Comparison of ENCODE assay signal across 10 mouse cellular contexts in the genomic region with DNA sequence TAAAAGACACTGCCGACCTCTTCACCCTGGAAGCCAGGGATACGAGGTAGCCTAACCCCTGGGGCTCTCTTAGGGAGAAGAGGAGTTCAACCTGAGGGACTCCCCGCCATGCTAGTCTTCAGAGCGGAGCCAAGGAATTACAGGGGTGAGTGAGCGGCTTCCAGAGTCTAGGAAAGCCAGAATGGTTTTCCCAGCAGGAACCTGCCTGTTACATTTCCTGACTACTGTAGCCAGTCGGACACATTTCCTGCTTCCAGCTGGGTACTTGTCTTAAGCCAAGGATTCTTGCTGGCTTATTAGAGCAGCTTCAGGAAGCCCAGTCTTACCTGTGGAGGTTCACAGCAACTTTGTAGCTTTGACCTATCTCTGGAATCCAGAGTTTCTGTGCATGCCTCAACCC. TPM values are rescaled to one million over a fixed set of nuclear protein-coding genes. Genes with fewer than 3 reads are reported as not detected.
DNase-seq lines count a peak whose midpoint lies in the region; ATAC-seq and TF ChIP-seq lines count a peak whose summit lies in the region.
"Had no signal": no experiment of that assay in that cellular context is flagged by ENCODE, and none has a peak within 500 bp of the region (broad histone marks: within the 10 kb centered on the region; RNA-seq: fewer than 3 reads in every experiment).

No protein-coding gene starts in this region.

- 35% methylated on average over 6 of the region's 6 CpGs for WGBS in forebrain, embryonic 10.5 days
- 46% methylated on average over 6 of the region's 6 CpGs for WGBS in forebrain, embryonic 16.5 days
- WGBS in kidney, embryonic 15.5 days, result 31% methylated on average over 6 of the region's 6 CpGs
- 25% methylated on average over 6 of the region's 6 CpGs for WGBS in limb, embryonic 14.5 days

- DNase-seq in forebrain, embryonic 10.5 days (ENCODE audit: extremely low spot score, low spot score), result no peak
- DNase-seq in kidney, adult 18-20 months, result no peak
- DNase-seq in G1E (ENCODE audit: low spot score), result no peak
- DNase-seq in limb, embryonic 14.5 days (ENCODE audit: low spot score), result no peak
- no peak for DNase-seq in adrenal gland, adult 2 months
- DNase-seq: B cell, adult 2 months; kidney, adult 9 months had no signal

- H3K27me3 ChIP-seq in forebrain, embryonic 10.5 days (ENCODE audit: poor library complexity, severe bottlenecking), result no peaks in the 10 kb centered on the region
- H3K27me3 ChIP-seq in forebrain, embryonic 16.5 days (replicated peaks; ENCODE audit: control insufficient read depth, insufficient read depth, low read length), result no peaks in the 10 kb centered on the region
- no peaks in the 10 kb centered on the region for H3K27me3 ChIP-seq in kidney, embryonic 15.5 days
- peaks cover 16% of the 10 kb centered on the region; the same call in 1 of the 2 replicates for H3K27me3 ChIP-seq in G1E (ENCODE audit: insufficient read depth, low read length)
- H3K27me3 ChIP-seq in limb, embryonic 14.5 days (ENCODE audit: control insufficient read depth, insufficient read depth, low read length), result no peaks in the 10 kb centered on the region

- H3K36me3 ChIP-seq in forebrain, embryonic 10.5 days (replicated peaks), result peaks cover 27% of the 10 kb centered on the region
- no peaks in the 10 kb centered on the region for H3K36me3 ChIP-seq in forebrain, embryonic 16.5 days (ENCODE audit: control insufficient read depth, insufficient read depth)
- no peaks in the 10 kb centered on the region for H3K36me3 ChIP-seq in kidney, embryonic 15.5 days
- H3K36me3 ChIP-seq in G1E (replicated peaks), result peaks cover 9% of the 10 kb centered on the region
- no peaks in the 10 kb centered on the region for H3K36me3 ChIP-seq in limb, embryonic 14.5 days (ENCODE audit: control insufficient read depth, insufficient read depth, low read length)

- H3K9ac ChIP-seq in forebrain, embryonic 16.5 days (replicated peaks; ENCODE audit: low read depth, low read length), result no peak overlapping the region
- no peak overlapping the region for H3K9ac ChIP-seq in kidney, embryonic 15.5 days
- no peak overlapping the region for H3K9ac ChIP-seq in limb, embryonic 14.5 days (ENCODE audit: low read depth, low read length, severe bottlenecking)

- peaks cover 65% of the 10 kb centered on the region for H3K4me1 ChIP-seq in forebrain, embryonic 10.5 days
- H3K4me1 ChIP-seq in forebrain, embryonic 16.5 days (replicated peaks; ENCODE audit: control insufficient read depth, insufficient read depth, low read length), result peaks cover 11% of the 10 kb centered on the region
- peaks cover 78% of the 10 kb centered on the region for H3K4me1 ChIP-seq in kidney, embryonic 15.5 days
- H3K4me1 ChIP-seq in G1E (ENCODE audit: insufficient read depth, low read depth, low read length), result peaks cover 65% of the 10 kb centered on the region
- peaks cover 28% of the 10 kb centered on the region for H3K4me1 ChIP-seq in limb, embryonic 14.5 days (ENCODE audit: control insufficient read depth, insufficient read depth, low read length)

- H3K27ac ChIP-seq in forebrain, embryonic 10.5 days, result peak overlapping the region; percentile 81
- H3K27ac ChIP-seq in forebrain, embryonic 16.5 days (ENCODE audit: low read length), result no peak overlapping the region
- peak overlapping the region; percentile 84 for H3K27ac ChIP-seq in kidney, embryonic 15.5 days
- H3K27ac ChIP-seq in limb, embryonic 14.5 days (replicated peaks; ENCODE audit: low read depth, low read length), result peak overlapping the region; percentile 52; the same call in 1 of the 2 replicates

- no peak overlapping the region for H3K4me3 ChIP-seq in forebrain, embryonic 10.5 days
- H3K4me3 ChIP-seq in forebrain, embryonic 16.5 days (replicated peaks; ENCODE audit: low read length), result no peak overlapping the region
- no peak overlapping the region for H3K4me3 ChIP-seq in kidney, embryonic 15.5 days (replicated peaks)
- peak overlapping the region; percentile 10; the same call in 1 of the 2 replicates for H3K4me3 ChIP-seq in G1E (ENCODE audit: low read depth, low read length)
- H3K4me3 ChIP-seq in limb, embryonic 14.5 days (replicated peaks; ENCODE audit: low read length), result no peak overlapping the region

- no peak for TF ChIP-seq POLR2A in limb, embryonic 14.5 days (IDR thresholded peaks at IDR 0.05; ENCODE audit: borderline replicate concordance, extremely low read depth, insufficient read depth, insufficient read length)

- no peaks in the 10 kb centered on the region for H3K9me3 ChIP-seq in forebrain, embryonic 10.5 days
- no peaks in the 10 kb centered on the region for H3K9me3 ChIP-seq in forebrain, embryonic 16.5 days (ENCODE audit: control insufficient read depth, low read length)
- H3K9me3 ChIP-seq in kidney, embryonic 15.5 days (replicated peaks), result no peaks in the 10 kb centered on the region
- no peaks in the 10 kb centered on the region for H3K9me3 ChIP-seq in G1E (replicated peaks)
- no peaks in the 10 kb centered on the region for H3K9me3 ChIP-seq in limb, embryonic 14.5 days (ENCODE audit: control insufficient read depth, low read length)

- H3K4me2 ChIP-seq in forebrain, embryonic 16.5 days (ENCODE audit: low read length), result no peak overlapping the region
- H3K4me2 ChIP-seq in kidney, embryonic 15.5 days, result no peak overlapping the region
- no peak overlapping the region for H3K4me2 ChIP-seq in limb, embryonic 14.5 days (replicated peaks; ENCODE audit: low read depth, low read length, severe bottlenecking)

- no peak for ATAC-seq in forebrain, embryonic 16.5 days
- no peak for ATAC-seq in kidney, embryonic 15.5 days (replicated peaks; ENCODE audit: low FRiP score)
- ATAC-seq in G1E (ENCODE audit: extremely low read depth, insufficient number of reproducible peaks, low FRiP score, poor library complexity, severe bottlenecking), result no peak
- ATAC-seq in limb, embryonic 14.5 days (ENCODE audit: low FRiP score, low read depth), result no peak
- ATAC-seq in granulocyte monocyte progenitor cell, adult 5-6 weeks (replicated peaks; ENCODE audit: poor library complexity, severe bottlenecking), result no peak

- TF ChIP-seq CTCF in G1E (IDR thresholded peaks at IDR 0.05; ENCODE audit: low read depth, low read length), result no peak

RNA-seq across cellular contexts. Expression of a gene that starts 34.8 kb away (rescaled TPM):
- 147 and 152 TPM in 2 replicates for polyA plus RNA-seq in forebrain, embryonic 10.5 days (2016; fragmentation: Nextera tagmentation; extraction: Ambion mirVana)
- polyA plus RNA-seq in forebrain, embryonic 16.5 days (2015; fragmentation: Nextera tagmentation; extraction: Ambion mirVana), result 21.7 and 26.2 TPM in 2 replicates
- 195 and 206 TPM in 2 replicates for polyA plus RNA-seq in kidney, embryonic 15.5 days (2015; fragmentation: Nextera tagmentation; extraction: Ambion mirVana)
- total RNA-seq in G1E (2014; fragmentation: Nextera tagmentation) (19.3 and 33.0 TPM in 2 replicates), G1E (2017) (45.1 and 46.8 TPM in 2 replicates)
- polyA plus RNA-seq in G1E (2012), result 145 and 178 TPM in 2 replicates
- 66.4 and 75.0 TPM in 2 replicates for polyA plus RNA-seq in limb, embryonic 14.5 days (2012; rRNA removed)
- 77.8 and 80.2 TPM in 2 replicates for polyA plus RNA-seq in limb, embryonic 14.5 days (2014; fragmentation: Nextera tagmentation; extraction: Ambion mirVana)
- 10 to 100 TPM; 26.7 to 40.0 TPM for total RNA-seq in adrenal gland, adult 2 months (2021)
- 75.8 and 78.8 TPM in 2 replicates for polyA plus RNA-seq in adrenal gland, adult 2 months (2012; rRNA removed)
- total RNA-seq in granulocyte monocyte progenitor cell, adult 5-6 weeks (2014; fragmentation: Nextera tagmentation), result not detected in 2 replicates
- total RNA-seq in granulocyte monocyte progenitor cell, adult 5-6 weeks (2017), result 0.05 TPM in 1 of 2 replicates, not detected in the other
